Mouse (Mus musculus): ENCODE results near the gene Agap2. TPM values are rescaled to one million over a fixed set of nuclear protein-coding genes. Genes with fewer than 3 reads are reported as not detected.

Gene Agap2
- total and polyA plus RNA-seq, 2 experiments from 2014 or later, result 6.3 to 343 TPM

DNA sequence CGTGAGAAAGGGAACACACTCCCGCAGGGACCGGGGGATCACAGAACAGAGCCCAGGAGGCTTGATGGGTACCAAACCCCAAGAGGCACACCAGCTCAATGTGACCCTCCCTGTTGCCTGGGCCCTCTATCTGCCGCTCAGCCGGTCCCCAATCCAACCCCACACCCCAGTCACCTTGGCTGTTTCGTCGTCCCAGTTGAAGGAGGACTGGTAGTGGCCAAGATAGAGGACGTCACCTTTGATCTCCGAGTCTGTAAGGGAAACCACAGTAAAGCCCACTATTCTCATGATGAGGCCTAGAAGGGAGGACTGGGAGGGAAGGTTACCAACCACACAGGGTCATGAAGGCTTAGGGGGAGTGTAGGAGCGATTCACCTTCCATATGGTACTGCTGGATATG lies 44.1 kb downstream of the Agap2 start:
- no peak for DNase-seq (ENCODE audit: low spot score)
- no peaks in the 10 kb centered on the region for H3K9me3 ChIP-seq (ENCODE audit: low read length)
- ATAC-seq (ENCODE audit: low FRiP score), result no peak
- no peak overlapping the region for H3K27ac ChIP-seq (ENCODE audit: low read depth, low read length)
- no peak overlapping the region for H3K4me3 ChIP-seq (ENCODE audit: low read depth, low read length)
- 98% methylated on average over 10 of the region's 10 CpGs for WGBS
- no peak overlapping the region for H3K9ac ChIP-seq (replicated peaks; ENCODE audit: low read length, poor library complexity, severe bottlenecking)
- no peak for TF ChIP-seq CTCF (IDR thresholded peaks at IDR 0.05)
- H3K4me1 ChIP-seq (ENCODE audit: insufficient read depth, low read length), result no peaks in the 10 kb centered on the region
- H3K27me3 ChIP-seq (ENCODE audit: insufficient read depth, low read length), result no peaks in the 10 kb centered on the region
- peaks cover 16% of the 10 kb centered on the region for H3K36me3 ChIP-seq (ENCODE audit: insufficient read depth, low read length)
- H3K4me2 ChIP-seq (ENCODE audit: low read depth, low read length, poor library complexity, severe bottlenecking), result no peak overlapping the region

- peak overlapping the region; percentile 85 for H3K4me3 ChIP-seq (ENCODE audit: low read depth, low read length)
- TF ChIP-seq CTCF (IDR thresholded peaks at IDR 0.05), result no peak
- H3K4me2 ChIP-seq (ENCODE audit: low read depth, low read length, poor library complexity, severe bottlenecking), result peak overlapping the region; percentile 96
- ATAC-seq (ENCODE audit: low FRiP score) (peak; percentile 17), DNase-seq (ENCODE audit: low spot score) (no peak)
- H3K36me3 ChIP-seq (ENCODE audit: insufficient read depth, low read length), result peaks cover 16% of the 10 kb centered on the region
- H3K9ac ChIP-seq (replicated peaks; ENCODE audit: low read length, poor library complexity, severe bottlenecking), result peak overlapping the region; percentile 77
- H3K9me3 ChIP-seq (ENCODE audit: low read length), result no peaks in the 10 kb centered on the region
- H3K27ac ChIP-seq (ENCODE audit: low read depth, low read length), result 0 out of 2 replicates have a peak overlapping the region, but pooled peaks have one; percentile 59
- 2% methylated on average over 34 of the region's 34 CpGs for WGBS
- H3K27me3 ChIP-seq (ENCODE audit: insufficient read depth, low read length), result no peaks in the 10 kb centered on the region
- H3K4me1 ChIP-seq (ENCODE audit: insufficient read depth, low read length), result no peaks in the 10 kb centered on the region
These were observed 45.4 kb downstream of the Agap2 start for GRCm38 (mm10) chr10:127120301-127121065.

DNA sequence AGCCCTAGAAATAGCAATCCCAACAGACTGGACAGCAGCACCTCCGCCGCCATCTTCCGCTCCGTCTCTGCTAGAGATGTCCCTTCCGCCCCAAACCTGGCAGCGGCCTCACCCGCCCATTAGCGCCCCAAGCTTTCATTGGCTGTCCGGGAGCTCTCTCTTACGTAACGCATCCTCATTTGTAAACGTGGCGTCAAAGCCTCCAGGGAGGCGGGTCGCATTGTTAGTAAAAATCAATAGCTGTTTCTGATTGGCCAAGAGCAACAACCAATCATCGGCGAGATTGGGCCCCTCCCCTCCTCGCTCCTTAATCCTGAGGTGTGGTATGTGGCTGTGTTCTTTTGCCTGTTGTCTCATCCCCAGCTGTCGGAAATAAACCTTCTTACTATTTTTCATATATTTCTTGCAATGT lies 46.0 kb downstream of the Agap2 start, which contains the start of gene Os9:
TSS of gene Os9 (minus strand) at position 66 of the 412 bp plus-strand sequence.
- no peaks in the 10 kb centered on the region for H3K27me3 ChIP-seq (ENCODE audit: insufficient read depth, low read length)
- peak; percentile 96 for ATAC-seq (ENCODE audit: low FRiP score)
- H3K36me3 ChIP-seq (ENCODE audit: insufficient read depth, low read length), result peaks cover 16% of the 10 kb centered on the region
- H3K4me2 ChIP-seq (ENCODE audit: low read depth, low read length, poor library complexity, severe bottlenecking), result peak within 1 kb of the TSS; percentile 96
- H3K4me3 ChIP-seq (ENCODE audit: low read depth, low read length), result peak within 1 kb of the TSS; percentile 85
- H3K9me3 ChIP-seq (ENCODE audit: low read length), result no peaks in the 10 kb centered on the region
- peak within 1 kb of the TSS; percentile 77 for H3K9ac ChIP-seq (replicated peaks; ENCODE audit: low read length, poor library complexity, severe bottlenecking)
- TF ChIP-seq CTCF (IDR thresholded peaks at IDR 0.05), result 0 out of 2 replicates have a peak, but pooled peaks have one; percentile 22
- peak within 1 kb of the TSS; percentile 87 for H3K27ac ChIP-seq (ENCODE audit: low read depth, low read length)
- 0% methylated on average over 19 of the region's 19 CpGs for WGBS
- peak; percentile 100 for DNase-seq (ENCODE audit: low spot score)
- H3K4me1 ChIP-seq (ENCODE audit: insufficient read depth, low read length), result no peaks in the 10 kb centered on the region

- Histone ChIP-seq H3K4me3 (ENCODE audit: low read depth, low read length) (peak overlapping the region; percentile 85), H3K9ac (replicated peaks; ENCODE audit: low read length, poor library complexity, severe bottlenecking) (peak overlapping the region; percentile 56; the same call in 1 of the 2 replicates), H3K27ac (ENCODE audit: low read depth, low read length) (peak overlapping the region; percentile 87), H3K36me3 (ENCODE audit: insufficient read depth, low read length) (peaks cover 12% of the 10 kb centered on the region), H3K4me1 (ENCODE audit: insufficient read depth, low read length) (no peaks in the 10 kb centered on the region), H3K27me3 (ENCODE audit: insufficient read depth, low read length) (no peaks in the 10 kb centered on the region), H3K4me2 (ENCODE audit: low read depth, low read length, poor library complexity, severe bottlenecking) (peak overlapping the region; percentile 60), H3K9me3 (ENCODE audit: low read length) (no peaks in the 10 kb centered on the region)
- no peak for DNase-seq (ENCODE audit: low spot score)
- TF ChIP-seq CTCF (IDR thresholded peaks at IDR 0.05), result no peak
- WGBS, result 82% methylated on average over 3 of the region's 3 CpGs
- no peak for ATAC-seq (ENCODE audit: low FRiP score)
These were observed 46.9 kb downstream of the Agap2 start for GRCm38 (mm10) chr10:127122018-127122417.

GRCm38 (mm10) chr10:127122784-127123435 lies 47.8 kb downstream of the Agap2 start:
- Histone ChIP-seq H3K4me3 (ENCODE audit: low read depth, low read length) (peak overlapping the region; percentile 25), H3K36me3 (ENCODE audit: insufficient read depth, low read length) (peaks cover 7% of the 10 kb centered on the region; the same call in 1 of the 2 replicates), H3K27ac (ENCODE audit: low read depth, low read length) (peak overlapping the region; percentile 87), H3K4me1 (ENCODE audit: insufficient read depth, low read length) (no peaks in the 10 kb centered on the region), H3K9me3 (ENCODE audit: low read length) (no peaks in the 10 kb centered on the region), H3K27me3 (ENCODE audit: insufficient read depth, low read length) (no peaks in the 10 kb centered on the region), H3K9ac (replicated peaks; ENCODE audit: low read length, poor library complexity, severe bottlenecking) (peak overlapping the region; percentile 24; the same call in 1 of the 2 replicates), H3K4me2 (ENCODE audit: low read depth, low read length, poor library complexity, severe bottlenecking) (peak overlapping the region; percentile 60)
- DNase-seq (ENCODE audit: low spot score), result peak; percentile 83
- TF ChIP-seq CTCF (IDR thresholded peaks at IDR 0.05), result no peak
- 3% methylated on average over 13 of the region's 13 CpGs for WGBS
- peak; percentile 31; the same call in 1 of the 2 replicates for ATAC-seq (ENCODE audit: low FRiP score)
